Mouse (Mus musculus): Measurements from ENCODE around the gene Ptger1. TPM values are rescaled to one million over a fixed set of nuclear protein-coding genes. Genes with fewer than 3 reads are reported as not detected.
A peak's percentile ranks its signal among the peaks of the same experiment; 100 is the strongest.

Gene Ptger1
- total RNA-seq (2022): under 1 TPM in 2 of 4 experiments, not detected in 2; 0.15 to 0.16 TPM

DNA sequence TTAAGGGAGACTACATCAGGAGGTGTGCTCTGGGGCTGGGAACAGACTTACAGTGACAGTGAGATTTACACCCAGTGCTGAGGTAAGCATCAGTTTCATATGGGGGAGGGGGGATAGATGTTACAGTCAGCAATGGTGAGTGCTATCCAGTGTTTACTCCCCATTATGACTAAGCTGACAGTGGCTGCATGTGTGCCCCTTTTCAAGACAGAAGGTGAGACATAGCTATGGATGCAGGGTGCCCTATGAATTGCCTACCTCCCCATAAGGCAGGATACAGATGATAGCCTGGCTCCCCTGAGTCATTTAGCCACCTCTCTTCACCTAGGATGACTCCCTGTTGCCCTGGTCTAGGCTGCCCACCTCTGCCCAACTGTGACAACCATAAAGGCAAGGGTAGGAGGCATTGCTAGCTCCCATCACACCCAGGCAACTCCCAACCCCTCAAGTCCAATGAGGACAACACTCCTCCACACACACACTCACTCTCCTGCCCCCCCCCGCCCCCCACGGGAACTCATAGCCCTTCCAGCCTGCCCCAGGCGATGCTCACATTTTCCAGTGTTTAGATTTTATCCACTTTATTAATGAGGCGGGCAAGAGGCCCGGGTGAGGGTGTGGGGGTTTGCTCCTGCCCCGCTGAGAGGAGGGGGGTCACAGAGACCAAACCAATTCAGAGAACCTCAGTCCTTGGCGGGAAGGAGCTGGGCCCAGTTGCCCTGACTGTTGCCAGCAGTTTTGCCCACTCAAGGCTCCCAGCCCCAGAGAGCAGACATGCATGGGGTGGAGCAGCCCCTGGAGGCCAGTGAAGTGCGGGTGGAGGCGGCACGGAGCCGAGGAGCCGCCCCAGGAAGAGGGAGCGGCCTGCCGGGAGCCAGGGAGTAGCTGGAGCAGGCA, at the start of gene Ptger1:
Ptger1 (plus strand) TSS at position 710 of the 897 bp plus-strand sequence.
- DNase-seq (ENCODE audit: low spot score in 2 of 2): peak; percentile 33 to 54

DNA sequence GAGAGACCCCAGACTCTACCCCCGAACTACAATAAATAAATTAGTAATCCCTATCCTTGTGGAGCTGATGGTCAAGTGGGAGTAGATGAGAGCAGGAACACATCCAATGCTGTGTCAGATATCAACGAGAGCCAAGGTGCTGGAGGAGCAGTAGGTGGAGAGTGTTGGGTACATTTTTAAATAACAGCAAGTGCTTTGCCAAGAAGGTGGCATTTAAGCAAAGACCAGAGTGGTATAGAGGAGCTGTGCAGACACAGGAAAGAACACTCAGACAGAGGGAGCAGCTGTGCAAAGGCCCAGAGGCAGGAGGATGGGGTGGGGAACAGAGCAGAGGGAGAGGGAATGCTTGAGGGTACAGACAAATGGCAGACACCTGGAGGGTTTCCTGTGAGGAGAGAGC, 49.4 kb upstream of the Ptger1 start:
- DNase-seq (ENCODE audit: low spot score in 2 of 2): no peak

DNA sequence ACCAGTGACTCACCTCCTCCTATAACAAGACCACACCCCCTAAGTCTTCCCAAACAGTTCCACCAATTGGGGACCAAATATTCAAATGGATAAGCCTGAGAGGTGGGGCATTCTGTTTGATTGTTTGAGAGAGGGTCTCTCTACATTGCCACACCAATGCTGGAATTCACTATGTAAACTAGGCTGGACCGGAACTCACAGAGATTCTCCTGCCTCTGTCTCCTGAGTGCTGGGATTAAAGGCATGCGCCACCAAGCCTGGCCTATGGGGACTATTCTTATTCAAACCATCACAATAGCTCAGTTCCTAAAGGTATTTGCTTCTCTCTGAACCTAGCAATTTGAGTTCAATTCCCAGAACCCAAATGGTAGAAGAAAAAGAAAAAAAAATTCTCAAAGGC, 47.9 kb upstream of the Ptger1 start:
- DNase-seq (ENCODE audit: low spot score in 2 of 2): no peak

DNA sequence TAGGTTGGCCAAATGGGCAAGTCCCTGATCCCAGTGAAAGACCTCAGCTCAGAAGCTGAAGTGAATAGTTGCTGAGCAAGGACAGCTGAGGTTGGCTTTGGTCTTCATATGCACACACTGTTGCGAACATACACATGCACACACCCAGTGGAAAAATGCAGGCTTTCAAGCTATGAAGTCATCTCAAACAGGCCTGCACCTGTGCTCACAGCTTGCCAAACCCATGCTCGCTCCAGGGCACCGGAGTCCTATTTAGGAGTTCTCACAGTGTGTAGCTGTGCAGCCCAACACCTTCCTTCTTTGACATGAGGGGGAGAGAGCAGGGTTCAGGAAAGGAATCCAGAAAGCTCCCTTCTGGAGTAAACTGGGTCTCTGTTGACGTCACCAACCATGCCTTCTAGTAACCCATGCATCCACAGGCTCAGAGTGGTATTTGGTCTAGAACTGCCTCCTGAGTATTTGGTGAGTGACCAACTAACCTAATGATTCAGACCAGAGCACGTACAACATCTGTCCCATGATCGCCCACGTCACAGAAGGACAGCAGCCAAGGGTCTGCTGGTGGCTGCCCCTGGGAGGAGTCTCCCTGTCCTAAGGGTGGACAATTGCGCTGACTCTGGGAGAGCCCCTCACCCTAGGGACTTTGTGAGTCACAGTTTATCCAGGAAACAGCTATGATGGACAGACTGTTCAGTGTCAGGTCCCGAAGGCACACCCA, 46.8 kb upstream of the Ptger1 start:
- DNase-seq (ENCODE audit: low spot score in 2 of 2): no peak

DNA sequence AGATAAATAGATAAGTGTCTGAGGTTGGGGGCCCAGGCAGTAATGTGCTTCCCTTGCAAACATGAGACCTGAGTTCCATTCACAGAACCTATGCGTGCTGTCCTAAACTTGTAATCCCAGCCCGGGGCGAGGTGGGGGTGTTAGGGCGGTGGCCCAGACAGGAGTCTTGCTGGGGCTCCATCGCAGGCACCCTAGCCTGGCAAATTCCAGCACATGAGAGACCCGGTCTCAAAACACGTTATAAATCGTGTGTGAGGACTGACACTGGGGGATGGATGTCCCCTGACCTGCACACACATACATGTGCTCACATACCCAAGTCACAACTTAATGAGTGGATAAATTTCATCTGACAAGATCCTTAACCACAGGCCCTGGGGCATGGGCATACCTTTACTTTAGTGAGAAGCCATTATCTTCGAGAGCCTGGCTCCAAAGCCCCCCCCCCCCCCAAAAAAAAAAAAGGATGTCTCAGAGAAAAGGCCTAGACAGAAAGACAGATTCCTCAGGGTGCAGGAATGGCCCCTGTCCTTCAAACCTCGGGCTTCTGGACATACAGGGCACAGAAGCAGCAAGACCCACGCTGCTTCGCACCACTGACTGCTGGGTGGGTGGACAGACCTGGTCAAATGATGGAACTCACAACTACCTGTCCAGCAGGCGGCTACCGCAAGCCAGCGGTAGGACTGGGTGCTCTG, 44.6 kb upstream of the Ptger1 start:
- no peak for DNase-seq (ENCODE audit: low spot score in 2 of 2)

DNA sequence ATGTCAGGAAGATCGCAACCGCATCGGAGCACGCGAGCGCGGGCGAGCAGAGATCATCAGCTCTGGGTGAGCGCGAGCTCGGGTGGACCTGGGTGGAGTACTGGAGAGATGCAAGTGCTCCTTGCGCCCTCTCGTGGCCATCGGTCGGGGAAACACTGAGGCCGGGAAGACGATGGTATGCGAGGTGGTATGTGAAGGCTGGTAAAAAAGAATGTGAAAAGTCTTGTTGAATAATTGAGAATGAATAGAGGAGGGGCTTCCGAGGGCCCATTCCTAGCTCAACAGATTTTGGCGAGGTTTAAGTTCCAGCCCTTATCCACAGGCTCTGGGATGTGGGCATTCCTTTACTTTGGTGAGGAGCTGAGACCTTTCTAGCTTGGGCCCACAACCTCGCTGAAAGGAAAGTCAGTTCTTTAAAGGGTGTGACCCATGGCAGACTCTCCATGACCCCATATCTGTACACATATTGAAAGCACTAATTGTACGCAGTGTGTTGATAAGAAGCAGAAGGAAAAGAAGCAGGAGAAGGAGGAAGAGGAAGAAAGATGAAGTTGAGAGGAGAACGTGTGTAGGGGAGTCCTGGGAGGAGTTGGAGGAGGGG, 44.0 kb upstream of the Ptger1 start:
- peak; percentile 68 to 75 for DNase-seq (ENCODE audit: low spot score in 2 of 2)

DNA sequence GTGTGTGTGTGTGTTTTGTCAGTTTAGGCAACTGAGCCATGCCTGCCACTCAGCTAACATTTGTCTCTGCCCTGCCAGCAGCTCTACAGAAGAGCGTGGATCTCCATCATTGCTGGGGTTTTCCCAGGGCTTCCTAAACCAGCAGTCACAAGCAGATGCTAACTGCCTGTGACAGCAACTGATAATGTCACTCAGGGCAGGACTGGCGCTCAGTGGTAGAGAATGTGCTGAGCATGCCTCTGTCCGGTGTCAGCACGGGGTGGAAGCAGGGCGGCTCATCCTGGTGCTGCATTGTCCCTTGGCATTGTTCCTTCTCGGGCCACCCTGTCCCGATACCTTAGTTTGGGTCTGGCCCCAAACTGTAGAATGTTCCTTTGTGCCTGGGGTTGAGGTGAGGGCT, 42.9 kb upstream of the Ptger1 start:
- DNase-seq (ENCODE audit: low spot score in 2 of 2): no peak

DNA sequence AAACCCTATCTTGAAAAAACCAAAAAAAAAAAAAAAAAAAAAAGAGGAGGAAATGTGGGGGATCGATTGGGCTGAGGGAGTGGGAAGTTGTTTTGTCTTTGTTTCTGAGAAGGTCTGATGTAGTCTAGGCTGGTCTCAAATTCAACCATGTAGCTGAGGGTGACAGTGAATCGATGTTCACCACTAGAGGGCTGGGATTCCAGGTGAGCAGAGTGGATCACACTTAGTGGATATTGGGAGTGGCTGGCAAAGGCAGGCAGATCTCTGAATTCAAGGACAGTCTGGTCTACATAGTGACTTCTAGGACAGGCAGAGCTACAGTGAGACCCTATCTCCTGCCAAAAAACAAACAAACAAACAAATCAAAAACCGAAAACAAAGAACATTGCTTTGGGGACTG, 41.7 kb upstream of the Ptger1 start:
- no peak for DNase-seq (ENCODE audit: low spot score in 2 of 2)

DNA sequence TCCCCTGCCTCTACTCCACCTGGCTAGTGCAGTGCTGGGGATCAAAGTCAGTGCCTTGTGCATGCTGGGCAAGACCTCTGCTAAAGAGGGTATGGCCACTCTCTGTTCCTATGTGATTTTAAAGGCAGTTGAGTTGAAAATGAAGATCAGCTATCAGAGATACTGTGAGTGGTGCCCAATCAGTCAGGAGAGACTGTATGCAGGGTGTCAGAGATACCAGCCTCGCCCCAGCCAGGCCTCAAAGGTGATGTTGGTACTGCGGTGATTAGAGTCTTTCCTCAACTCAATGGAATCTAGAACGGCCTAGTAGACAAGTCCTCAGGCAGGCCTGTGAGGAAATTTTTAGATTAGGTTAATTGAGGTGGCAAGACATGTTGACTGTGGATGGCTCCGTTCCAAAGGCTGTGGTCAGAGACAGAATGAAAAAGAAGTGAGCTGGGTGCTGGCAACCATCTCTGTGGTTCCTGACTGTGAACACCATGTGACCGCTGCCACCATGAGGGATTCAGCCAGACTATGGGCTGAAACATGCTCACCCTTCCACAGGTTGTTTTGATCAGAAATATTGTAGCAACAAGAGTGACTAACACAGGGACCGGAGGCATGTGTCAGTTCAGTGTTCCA, 40.7 kb upstream of the Ptger1 start:
- no peak for DNase-seq (ENCODE audit: low spot score in 2 of 2)

DNA sequence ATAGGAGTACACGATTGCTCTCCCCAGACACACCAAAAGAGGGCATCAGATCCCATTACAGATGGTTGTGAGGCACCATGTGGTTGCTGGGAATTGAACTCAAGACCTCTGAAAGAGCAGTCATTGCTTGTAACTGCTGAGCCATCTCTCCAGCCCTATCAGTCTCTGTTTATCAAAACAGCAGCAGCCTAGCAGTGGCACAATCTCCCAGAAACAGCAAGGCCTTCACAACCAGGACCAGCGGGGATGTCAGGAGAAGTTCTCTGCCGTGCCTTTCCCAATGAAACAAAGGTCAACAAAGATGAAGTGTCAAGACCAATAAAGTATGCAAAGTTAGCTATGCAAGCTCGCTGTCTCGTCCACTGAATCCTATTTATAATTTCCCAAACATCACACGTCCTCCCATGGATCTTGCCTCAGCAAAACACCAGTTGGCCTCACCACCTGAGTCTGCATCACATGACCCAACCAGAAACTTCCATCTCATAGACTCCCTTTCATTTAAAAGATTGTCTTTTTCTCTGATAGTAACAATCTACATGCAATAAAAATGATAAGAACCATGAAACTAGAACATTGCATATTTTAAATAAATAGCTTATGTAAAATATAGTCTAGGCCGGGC, 34.3 kb upstream of the Ptger1 start:
- DNase-seq (ENCODE audit: low spot score in 2 of 2): no peak

DNA sequence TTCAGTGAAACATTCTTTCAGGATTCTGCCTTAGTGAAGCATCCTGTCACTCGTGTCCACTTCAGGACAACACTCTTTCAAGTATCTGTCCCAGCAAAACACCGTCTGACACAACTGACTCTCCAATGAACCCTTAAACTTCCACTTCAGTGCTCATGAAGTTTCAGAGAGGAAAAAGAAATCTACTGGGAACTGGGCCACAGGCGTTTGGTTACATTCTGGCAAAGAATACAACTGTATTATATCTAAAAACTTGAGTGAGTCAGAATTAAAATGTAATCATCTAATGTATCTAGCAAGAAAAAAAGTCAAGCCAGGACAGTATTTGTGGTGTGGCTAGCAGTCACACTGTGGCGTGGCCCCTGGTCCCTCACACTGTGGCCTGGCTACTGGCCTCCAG, 27.6 kb upstream of the Ptger1 start:
- DNase-seq (ENCODE audit: low spot score in 2 of 2): no peak

DNA sequence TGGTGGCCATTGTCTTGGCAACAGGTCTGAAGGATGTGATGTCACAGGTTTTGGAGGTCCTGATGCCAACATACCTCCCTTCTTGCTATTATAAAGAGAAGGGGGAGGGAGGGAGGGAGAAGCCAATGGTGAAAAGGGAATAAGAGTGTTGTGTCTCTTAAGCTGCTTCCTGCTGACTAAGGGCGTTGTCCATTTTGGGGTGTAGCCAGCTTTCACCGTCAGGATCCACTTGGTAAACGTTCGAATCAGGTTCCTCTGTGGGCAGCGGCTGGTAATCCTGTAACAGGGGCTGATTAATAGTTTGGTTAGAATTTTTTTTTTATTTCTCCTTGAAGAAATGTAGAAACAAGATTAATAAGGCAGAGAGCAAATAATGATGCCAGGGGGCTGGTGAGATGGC, 26.8 kb upstream of the Ptger1 start:
- no peak for DNase-seq (ENCODE audit: low spot score in 2 of 2)

DNA sequence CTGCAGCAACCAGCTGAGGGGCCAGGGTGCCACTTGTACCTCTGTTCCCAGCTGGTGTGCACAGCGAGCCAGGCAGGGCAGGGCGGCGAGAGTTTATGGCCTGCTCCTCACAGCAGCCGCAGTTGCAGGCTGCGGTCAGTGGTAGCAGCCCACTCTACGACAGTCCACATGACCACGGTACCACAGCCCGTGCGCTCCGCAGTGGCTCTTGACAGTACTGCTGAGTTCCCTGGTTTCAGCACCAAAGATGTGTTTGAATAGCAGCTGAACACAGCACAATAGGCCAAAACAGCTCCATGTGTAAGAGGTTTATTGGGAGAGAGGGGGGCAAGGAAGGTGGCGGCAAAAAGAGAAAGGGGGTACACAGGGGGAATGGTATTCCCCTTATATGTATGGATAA, 19.0 kb upstream of the Ptger1 start:
- DNase-seq (ENCODE audit: low spot score in 2 of 2): no peak

DNA sequence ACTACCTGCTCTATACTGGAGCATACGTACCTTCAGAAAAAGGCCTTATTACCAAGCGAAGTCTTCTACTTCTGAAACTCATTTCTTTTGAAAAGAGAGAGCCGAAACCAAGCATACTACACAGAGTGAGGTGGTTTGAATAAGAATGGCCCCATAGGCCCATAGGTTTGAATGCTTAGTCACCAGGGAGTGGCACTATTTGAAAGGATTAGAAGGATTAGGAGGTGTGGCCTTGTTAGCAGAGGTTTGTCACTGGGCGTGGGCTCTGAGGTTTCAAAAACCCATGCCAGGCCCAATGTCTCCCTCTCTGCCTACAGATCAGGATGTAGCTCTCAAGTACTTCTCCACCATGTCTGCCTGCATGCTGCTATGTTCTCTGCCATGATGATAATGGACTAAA, 18.4 kb upstream of the Ptger1 start:
- DNase-seq (ENCODE audit: low spot score in 2 of 2): no peak

DNA sequence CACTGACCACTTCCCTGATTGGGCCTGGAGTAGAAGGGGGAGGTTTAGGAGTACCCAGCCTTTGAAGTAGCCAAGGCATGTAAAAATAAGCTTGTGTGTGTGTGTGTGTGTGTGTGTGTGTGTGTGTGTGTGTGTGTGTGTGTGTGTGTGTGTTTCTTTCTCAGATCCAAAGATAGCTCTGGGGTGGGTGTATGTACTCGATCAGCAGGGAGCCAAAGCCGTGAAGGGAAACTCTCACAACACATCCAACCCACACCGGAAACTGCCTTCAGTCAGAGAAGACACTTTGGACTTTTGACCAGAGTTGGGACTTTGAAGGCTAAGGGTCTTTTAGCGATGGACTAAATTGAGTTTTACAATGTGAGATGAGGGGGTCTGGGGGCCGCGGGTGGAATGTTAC, 16.8 kb upstream of the Ptger1 start:
- DNase-seq (ENCODE audit: low spot score in 2 of 2): no peak

DNA sequence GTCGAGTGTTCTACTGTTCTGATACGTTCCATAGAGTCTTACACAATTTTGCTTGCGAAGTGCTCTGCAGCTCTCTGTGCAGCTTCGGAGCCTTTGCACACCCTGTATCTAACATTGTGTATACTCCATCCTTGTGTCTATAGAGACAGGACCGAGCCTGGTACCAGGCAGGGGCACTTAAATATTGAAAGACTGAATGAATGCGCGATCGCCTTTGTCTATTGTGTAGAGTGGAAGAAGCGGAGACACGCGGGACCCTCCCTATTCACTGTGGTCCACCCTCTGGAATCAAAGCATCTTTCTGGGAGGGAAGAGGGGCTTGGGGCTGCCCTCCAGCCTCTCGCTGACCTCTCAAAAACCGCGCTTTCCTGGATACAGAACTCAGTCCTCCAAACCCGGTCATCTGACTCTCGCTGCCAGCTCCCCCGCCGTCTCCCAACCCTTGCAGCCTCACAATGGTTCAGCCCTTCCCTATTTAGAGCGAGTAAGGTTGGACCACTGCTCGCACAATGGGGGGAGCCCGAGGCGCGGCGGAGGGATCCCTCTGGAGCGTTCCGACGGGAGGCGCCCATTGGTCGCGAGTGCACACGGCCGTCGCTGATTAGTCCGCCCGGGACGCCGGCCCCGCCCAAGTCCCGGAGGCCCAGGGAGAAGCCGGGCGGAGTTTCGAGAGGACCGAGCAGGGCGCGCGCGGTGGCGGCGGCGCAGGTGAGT, 14.3 kb upstream of the Ptger1 start, which contains the start of gene Gipc1:
Gipc1 (plus strand) TSS at position 648 of the 714 bp plus-strand sequence.
- DNase-seq (ENCODE audit: low spot score in 2 of 2): peak; percentile 91 to 94

DNA sequence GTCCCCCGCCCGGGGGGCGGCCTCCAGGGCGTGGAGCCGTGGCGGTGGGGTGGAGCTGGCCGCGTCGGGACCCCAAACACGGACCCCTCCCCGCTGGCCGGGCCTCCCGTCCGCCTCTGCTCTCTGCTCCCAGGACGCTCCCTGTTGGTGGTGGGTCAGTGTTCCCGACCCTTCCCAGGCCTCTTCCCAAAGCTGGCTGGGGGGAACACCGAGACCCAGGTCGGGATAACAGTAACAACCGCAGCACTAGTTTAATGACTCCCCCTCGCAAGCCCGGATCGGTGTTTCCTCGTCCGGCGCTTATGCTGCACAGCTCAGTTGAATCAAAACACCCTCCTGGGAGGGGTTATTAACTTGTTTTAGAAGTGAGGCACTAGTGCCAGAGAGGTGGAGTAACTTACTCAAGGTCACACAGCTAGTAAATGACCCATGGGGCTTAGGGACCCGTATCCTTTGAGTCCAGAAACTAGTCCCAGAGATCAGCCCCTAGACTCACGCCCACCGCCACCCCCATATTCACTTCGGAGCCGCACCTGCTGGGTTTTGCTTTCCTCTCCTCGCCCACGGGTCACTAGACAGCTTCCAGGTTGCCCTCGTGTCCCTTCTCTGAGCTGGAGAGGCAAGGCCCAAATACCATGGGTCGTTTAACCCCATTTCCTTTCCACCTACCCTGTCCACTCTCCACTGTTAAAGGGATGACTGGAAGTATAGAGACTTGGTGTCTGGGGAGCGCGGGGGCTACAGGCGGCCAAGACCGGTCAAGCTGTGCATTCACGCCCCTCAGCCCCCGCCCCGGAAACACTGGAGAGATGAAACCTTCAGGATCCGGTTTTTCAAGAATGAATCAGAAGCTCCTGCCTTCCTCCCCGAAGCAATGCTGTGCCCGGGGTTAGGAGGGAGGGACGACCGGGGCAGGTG, 13.5 kb upstream of the Ptger1 start:
- DNase-seq (ENCODE audit: low spot score in 2 of 2): no peak

DNA sequence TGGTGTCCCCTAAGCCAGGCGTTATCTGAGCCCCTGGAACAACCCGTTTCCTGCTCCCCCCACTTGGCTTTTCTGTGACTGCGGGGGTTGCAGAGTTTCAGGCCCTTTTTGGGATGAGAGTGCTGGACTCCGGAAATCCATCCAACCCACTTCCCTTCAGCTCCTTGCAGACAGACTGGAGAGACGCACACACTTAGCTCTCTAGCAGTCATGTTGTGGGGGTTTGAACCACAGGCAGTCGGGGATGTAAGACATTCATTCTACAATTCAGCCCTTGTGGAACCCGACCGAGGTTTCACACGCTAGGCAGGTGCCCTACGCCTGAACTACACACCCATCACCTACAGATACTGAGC, 12.8 kb upstream of the Ptger1 start:
- DNase-seq (ENCODE audit: low spot score in 2 of 2): no peak

DNA sequence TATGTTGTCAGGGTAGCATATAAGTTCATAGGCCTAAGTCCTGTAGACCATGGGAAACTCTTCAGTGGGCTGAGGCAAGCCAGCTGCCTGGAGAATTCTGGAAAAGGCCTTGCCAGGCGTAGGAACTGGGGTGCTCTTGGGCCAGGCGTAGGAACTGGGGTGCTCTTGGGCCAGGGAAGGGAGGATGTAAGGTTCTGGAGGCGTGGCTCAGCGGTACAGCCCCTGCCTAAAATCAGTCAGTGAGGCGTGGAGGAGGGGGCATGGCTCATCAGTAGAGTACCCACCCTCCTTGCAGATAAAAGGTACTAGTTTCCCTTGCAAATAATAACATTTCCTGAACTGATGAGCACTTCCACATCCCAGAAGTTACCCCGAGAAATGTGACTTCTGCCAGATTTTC, 11.8 kb upstream of the Ptger1 start:
- no peak for DNase-seq (ENCODE audit: low spot score in 2 of 2)
